Mouse (Mus musculus): ENCODE data around the gene Tnfsfm13. TPM values are rescaled to one million over a fixed set of nuclear protein-coding genes. Genes with fewer than 3 reads are reported as not detected.
A peak's percentile ranks its signal among the peaks of the same experiment; 100 is the strongest.

Gene Tnfsfm13
- total RNA-seq, 2 experiments from 2014 or later = 1.9 to 3.0 TPM

- DNase-seq = no peak
Measured at GRCm38 (mm10) chr11:69680136-69680855, 15.6 kb downstream of the Tnfsfm13 start.

- DNase-seq = no peak
Measured at GRCm38 (mm10) chr11:69679144-69679543, 16.8 kb downstream of the Tnfsfm13 start.

DNA sequence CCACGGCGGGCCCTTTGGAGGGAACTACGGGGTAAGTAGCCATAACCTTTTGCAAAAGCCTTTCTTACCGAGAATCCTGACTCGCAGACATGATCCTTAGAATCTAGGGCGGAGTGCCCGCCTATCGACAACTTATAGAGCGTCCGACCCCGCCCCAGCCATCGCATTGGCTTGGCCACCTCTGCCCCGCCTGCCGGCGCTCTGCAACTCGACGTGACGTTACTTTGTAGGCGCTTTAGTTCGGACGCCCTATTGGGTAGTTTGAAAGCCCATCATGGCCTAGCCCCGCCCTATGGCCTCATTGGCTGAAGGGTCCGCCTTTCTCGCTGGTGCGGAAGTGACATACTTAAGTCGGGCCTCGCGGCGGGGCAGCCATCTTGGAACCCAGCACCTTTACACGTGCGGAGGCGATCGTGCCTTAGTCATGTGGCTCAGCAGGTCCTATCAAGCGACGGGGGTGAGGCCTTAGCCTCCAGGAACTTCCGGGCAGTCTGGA is 23.6 kb downstream of the Tnfsfm13 start, which contains the start of gene Eif4a1:
Gene Eif4a1 (minus strand): TSS at position 213 of the 496 bp plus-strand sequence.
- DNase-seq = peak; percentile 100

GRCm38 (mm10) chr11:69671726-69672124 is 24.2 kb downstream of the Tnfsfm13 start:
- DNase-seq = no peak

GRCm38 (mm10) chr11:69670786-69671725 is 24.8 kb downstream of the Tnfsfm13 start:
- DNase-seq = peak; percentile 97

DNA sequence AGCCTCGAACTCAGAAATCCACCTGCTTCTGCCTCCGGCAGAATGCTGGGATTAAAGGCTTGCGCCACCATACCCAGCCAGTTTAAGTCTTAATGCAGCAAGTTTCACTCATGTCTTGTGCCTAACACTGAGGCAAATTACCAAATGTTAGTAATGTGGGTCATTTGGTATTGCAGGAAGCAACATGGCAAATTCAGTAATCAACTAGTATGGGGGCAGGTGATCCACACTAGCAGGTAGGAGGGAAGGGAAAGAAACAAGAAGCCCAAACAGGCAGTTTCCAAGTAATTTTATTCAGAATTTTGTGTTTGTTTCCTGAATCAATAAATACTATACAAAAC is 29.3 kb downstream of the Tnfsfm13 start:
- no peak for DNase-seq

GRCm38 (mm10) chr11:69665961-69666664 is 29.8 kb downstream of the Tnfsfm13 start, which contains the start of gene Cd68:
TSS of gene Cd68 (minus strand) at chr11:69666153.
- peak; percentile 52 for DNase-seq

DNA sequence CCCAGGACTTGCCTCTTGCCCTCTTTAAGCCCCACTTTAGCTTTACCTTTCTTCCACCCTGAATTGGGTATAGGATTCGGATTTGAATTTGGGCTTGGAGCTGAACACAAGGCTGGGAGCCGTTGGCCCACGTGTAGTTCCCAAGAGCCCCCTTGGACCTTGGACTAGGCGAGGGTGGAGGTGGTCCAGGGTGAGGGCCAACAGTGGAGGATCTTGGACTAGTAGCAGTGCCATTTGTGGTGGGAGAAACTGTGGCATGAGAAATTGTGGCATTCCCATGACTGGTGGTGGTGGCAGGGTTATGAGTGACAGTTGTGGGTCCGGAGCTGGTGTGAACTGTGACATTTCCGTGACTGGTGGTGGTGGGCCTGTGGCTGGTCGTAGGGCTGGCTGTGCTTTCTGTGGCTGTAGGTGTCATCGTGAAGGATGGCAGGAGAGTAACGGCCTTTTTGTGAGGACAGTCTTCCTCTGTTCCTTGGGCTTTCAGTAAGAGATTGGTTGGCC is 30.4 kb downstream of the Tnfsfm13 start:
- no peak for DNase-seq

- no peak for DNase-seq
Measured at GRCm38 (mm10) chr11:69664841-69665240, 31.1 kb downstream of the Tnfsfm13 start.

GRCm38 (mm10) chr11:69663795-69664194 is 32.1 kb downstream of the Tnfsfm13 start:
- no peak for DNase-seq

GRCm38 (mm10) chr11:69662967-69663671 is 32.8 kb downstream of the Tnfsfm13 start:
- DNase-seq = no peak

DNA sequence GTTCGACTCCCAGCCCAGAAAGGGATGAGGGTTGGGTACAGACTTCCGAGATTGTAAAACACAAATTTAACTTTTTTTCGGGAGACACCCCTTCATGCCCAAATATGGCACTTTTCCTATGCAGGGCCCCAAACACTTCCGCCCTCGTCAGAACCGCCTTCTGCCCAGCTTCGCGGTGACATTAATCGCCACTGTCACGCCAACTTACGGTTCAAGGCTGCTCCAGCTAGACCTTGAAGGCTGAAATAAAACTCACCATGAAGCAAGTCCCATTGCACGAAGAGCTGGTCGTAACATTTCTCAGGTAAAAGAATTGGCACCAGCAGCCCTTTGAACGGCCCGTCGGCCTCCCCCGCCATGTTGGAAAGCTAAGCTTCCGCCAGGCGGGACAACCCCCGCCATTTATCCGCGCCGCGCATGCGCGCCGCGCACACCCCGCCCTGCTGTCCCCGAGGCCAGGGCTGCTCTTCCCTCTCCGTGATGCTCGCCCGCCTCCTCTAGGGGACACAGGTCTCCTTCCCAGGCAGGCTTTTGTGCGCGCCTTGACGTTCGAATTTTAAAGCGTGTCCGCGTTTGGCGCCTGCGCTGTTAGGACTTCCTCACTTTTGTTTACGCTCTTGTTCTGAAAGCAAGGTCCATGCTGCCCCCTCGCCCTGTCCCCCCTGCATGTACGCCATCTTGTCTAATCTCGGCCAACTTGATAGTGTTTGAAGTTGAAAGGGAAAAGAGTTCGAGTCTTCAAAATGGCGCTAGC is 33.5 kb downstream of the Tnfsfm13 start, which contains the start of gene Mpdu1:
Gene Mpdu1 (minus strand): TSS at position 430 of the 754 bp plus-strand sequence.
- peak; percentile 96 for DNase-seq

DNA sequence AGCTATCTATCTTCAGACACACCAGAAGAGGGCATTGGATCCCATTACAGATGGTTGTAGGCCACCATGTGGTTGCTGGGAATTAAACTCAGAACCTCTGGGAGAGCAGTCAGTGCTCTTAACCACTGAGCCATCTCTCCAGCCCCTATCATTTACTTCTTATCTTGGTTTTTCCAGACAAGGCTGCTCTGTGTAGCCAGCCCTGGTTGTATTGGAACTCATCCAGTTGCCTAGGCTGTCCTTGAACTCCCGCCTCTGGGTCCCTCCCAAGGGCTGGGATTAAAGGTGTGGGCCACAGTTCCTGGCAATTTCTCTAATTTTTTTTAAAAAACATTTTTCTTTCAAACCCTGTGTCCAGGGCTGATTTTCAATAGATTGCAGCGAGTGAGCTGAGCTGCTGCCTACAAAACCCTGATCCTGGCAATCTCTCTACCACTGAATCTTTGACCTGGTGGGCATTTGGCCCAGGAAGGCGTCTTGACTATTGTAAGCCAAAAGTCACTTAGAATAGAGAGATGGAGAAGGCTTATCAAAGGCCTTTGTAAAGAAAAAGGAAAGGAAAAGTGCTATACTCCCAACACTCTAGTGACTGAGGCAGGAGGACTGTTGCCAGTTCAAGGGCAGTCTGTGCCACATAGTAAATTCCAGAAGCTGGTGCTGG is 34.5 kb downstream of the Tnfsfm13 start:
- no peak for DNase-seq

GRCm38 (mm10) chr11:69657462-69657881 is 38.4 kb downstream of the Tnfsfm13 start:
- DNase-seq = no peak

DNA sequence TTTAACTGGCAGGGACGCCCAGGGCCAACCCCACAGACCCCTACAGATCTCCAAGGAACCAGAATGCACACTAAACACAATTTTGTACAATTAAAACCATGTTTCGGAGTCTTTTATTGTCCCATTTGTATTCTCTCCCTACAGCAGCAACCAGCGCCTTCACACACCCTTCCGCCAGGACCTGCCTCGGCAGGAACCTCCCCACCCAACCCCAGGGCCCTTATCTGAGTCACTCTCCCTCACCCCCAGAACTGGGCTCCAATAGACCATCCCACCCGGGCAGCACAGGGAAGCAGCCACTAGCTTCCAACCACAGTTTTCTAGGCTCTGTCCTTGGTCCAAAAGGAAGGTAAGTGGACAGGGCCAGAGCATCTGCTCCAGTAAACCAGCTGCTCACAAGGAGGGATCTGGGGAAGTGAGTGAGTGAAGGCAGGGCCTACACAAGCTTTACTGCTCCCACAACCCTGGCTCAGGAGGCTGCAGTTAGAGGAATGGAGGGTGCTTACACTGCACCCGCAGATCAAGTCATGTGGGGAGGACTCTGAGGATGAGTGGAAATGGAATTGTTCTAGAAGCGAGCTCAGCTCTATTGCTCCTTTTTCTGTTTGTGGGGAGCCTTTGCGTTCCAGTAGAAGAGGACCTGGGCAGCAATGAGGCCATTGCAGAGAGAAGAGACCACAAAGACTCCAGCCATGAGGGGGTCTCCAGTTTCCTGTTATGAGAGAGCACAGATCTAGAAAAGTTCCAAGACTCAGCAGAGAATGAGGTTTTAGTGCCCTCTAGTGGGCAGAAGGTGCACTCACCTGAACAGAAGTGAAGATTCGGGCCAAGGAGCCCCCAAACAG is 39.1 kb downstream of the Tnfsfm13 start:
- peak; percentile 56 for DNase-seq

DNA sequence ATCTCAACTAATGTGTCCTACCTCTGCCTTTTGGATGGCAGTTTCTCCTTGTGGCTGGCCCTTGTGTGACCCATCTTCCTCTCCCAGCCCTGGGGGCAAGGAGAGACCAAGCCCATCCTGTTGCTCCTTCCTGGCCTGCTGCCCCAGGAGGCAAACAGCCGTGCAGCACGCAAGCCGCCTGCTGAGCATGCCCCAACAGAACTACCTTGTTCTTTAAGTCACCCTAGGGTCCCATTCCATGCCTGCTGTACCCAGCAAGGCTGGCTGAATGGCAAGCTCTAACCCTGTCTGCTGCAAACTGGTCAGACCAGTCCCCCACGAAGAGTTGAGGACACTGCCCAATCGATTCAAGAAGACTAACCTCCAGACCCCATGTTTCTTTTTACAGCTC is 39.8 kb downstream of the Tnfsfm13 start:
- DNase-seq = no peak

DNA sequence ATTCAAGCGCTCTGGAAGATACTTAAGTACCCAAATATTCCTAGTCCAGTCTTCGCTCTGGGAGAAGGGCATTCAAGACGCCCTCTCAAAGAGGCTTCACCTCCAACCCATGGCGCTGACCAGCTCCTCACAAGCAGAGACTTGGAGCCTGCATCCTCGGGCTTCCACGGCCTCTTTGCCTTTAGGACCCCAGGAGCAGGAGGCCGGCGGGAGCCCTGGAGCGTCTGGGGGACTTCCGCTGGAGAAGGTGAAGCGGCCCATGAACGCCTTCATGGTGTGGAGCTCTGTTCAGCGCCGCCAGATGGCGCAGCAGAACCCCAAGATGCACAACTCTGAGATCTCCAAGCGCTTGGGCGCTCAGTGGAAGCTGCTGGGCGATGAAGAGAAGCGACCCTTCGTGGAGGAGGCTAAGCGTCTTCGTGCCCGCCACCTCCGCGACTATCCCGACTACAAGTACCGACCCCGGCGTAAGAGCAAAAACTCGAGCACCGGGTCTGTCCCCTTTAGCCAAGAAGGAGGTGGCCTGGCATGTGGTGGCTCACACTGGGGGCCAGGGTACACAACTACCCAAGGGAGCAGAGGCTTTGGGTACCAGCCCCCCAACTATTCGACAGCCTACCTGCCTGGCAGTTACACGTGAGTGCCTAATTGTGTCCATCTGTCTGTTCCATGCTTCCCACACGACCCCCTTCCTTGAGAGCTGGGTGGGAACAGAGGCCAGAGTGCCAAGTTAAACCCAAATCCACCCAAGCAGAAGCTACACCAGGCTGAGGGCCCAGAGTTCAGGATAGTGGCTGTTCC is 40.4 kb downstream of the Tnfsfm13 start, which contains the start of gene Sox15:
Gene Sox15 (plus strand): TSS at position 51 of the 801 bp plus-strand sequence.
- peak; percentile 79 for DNase-seq

- DNase-seq = no peak
Measured at GRCm38 (mm10) chr11:69654760-69655159, 41.1 kb downstream of the Tnfsfm13 start.

Data from heart, postnatal 4 days (tissue).